Mouse (Mus musculus): ENCODE data around the gene Vgll3. TPM values are rescaled to one million over a fixed set of nuclear protein-coding genes. Genes with fewer than 3 reads are reported as not detected.

Vgll3 gene
- 1 to 10 TPM; 2.0 to 2.9 TPM for total RNA-seq (2021)

DNA sequence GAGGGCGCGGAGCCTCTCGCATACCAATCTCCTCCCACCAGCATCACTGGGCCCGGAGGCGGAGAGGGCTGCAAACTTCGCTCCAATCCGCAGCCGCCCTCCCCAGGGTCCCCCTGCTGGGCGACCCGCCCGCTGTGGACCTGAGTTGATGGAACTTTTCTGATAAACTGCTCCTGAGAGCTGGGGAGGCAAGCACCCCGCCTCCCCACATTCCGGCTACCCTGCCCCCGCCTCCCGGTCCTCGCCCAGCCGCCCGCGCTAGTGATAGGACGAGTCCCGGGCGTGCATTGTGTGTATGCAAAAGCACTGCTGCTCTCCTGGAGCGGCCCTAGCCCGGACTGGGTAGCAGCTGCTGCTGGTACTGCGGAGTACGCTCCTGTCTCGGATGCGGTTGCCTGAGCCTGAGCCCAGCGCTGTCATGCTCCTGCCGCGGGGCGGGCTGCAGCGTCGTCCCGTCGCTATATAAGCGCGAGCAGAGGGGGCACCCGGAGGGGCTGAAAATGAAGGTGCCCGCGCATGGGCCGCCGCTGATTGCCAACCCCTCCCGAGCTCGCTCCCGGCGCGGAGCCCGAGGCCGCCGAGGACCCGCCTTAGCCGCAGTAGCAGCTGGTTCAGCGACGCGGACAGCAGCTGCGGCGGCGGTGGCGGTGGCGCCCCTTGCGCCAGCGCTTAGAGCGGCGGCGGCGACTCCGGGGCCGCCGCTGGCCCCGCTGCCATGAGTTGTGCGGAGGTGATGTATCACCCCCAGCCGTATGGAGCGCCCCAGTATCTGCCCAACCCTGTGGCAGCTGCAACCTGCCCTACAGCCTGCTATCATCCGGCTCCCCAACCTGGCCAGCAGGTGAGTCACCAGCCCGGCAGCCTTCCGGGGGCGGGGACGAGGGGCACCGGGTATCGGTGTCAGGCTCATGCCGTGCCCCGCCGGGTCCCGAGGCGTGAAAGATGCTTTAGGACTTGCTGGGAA, at the start of gene Vgll3:
Vgll3 (plus strand) TSS at position 340 of the 964 bp plus-strand sequence.
- peak; percentile 68 for DNase-seq
- intact Hi-C loops (cut with DNase I): no loop called here

DNA sequence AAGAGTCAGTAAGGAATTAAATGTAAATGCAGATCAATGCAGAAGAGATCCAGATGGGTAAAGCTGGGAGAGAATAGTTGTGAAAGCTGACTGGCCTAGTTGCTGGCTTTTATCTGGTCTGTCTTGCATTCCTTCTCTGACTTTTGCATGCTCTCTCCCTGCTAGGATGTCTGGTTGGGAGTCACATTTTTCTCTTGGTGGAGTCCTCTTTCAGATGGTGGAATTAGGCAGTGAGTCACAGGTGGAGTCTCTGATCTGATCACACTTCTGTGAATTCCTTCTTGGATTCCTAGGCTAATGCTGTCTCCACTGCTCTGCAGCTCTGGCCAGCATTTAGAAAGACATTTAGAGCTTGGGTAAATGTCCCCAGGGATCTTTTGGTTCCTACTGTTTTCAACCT, 49.1 kb upstream of the Vgll3 start:
- DNase-seq: no peak
- intact Hi-C loops (cut with DNase I): no loop called here

DNA sequence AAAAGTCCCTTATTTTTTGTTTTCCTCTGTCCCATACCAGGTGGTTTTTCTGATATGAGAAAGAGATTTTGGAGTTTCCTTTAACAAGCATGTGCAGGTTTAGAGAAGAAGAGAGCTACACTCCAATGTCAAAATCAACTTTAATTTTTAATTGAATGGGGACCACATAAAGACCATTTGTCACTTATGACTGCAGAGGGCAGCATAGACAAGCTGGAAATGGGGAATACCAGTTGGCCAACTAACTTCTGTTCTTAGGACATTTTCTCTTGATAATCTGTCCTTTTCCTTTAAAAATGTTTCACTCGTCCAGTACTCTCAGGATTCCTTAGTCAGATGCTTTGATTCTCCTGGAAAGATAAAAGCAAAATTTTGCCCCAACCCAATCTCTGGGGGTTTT, 29.1 kb upstream of the Vgll3 start:
- no peak for DNase-seq
- intact Hi-C loops (cut with DNase I): loop anchor here (5.0 kb wide), 1 partner anchor 221 kb away; no protein-coding TSS in a partner anchor

DNA sequence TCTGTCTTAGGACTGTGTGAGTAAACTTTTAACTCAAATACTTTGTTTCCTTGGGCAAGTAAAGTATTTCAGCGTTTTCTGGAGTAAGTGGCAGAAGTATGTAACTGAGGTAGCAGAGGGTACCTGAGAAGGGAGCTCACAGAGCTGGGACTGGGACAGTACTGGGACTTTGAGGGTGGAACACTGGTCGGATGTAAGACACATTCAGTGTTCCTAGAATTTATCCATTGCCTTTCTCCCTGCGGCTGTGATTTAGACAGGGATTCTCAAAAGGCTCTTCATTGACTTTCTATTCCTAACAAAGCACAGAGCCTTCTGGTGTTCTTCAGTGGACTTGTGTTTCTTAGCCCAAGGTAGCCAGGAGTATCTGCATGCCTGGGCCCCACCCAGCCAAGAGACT, 1.0 kb downstream of the Vgll3 start:
- intact Hi-C loops (cut with DNase I): no loop called here
- DNase-seq: no peak

DNA sequence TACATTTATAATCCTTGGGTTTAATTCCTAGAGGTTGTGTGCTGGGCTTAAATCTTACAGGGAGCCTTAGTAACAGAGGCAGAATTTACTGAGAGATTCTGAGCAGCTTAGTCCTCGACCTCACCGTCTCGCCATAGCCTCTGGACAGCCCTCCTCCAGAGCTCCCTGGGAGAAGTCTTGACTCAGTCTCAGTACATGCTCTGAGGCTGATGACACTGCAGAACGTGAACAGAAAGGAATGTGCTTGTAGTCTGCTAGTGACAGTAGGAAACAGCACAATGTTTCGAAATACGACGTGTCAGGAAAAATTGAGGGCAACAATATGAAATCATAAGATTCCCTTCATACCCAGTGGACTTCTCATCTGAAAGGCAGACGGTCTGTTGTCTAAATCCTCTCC, 3.7 kb downstream of the Vgll3 start:
- intact Hi-C loops (cut with DNase I): no loop called here
- no peak for DNase-seq

DNA sequence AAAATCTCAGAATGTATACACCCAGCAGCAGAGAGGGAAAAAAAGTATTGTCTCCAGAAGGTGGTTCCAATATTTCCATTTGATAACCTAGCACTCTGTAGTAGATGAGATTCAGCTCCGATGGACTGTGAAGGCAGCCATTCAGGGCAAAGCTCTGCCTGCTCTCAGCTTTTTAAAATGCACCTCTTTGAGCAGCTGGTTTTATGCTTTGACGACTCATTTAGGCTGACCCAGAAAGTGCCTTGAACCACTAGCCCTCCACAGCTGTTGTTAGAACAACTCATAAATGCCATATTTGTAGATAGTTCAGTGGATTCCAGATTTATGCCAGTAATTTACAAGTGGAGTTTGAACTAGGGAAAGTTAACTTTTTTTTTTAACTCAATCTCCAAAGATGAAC, 5.7 kb downstream of the Vgll3 start:
- no peak for DNase-seq
- intact Hi-C loops (cut with DNase I): no loop called here

DNA sequence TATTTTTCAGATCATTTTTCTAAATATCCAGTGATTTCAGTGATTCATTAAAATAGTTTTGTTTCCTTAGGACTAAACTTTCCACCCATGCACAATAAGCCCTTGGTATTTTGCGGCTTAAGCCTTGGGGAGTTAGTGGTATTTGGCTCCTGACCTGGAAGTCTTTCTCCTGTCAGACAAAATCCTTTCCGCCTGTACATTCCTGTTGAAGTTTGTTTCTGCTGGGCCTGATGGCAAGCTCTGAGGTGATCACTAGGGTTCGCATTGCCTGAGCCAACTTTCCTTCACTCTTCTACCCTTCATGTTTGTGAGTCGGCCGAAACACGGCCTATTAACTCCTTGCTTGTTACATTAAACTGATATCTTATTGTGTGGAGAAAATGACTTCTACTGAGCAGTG, 8.7 kb downstream of the Vgll3 start:
- DNase-seq: no peak
- intact Hi-C loops (cut with DNase I): no loop called here

DNA sequence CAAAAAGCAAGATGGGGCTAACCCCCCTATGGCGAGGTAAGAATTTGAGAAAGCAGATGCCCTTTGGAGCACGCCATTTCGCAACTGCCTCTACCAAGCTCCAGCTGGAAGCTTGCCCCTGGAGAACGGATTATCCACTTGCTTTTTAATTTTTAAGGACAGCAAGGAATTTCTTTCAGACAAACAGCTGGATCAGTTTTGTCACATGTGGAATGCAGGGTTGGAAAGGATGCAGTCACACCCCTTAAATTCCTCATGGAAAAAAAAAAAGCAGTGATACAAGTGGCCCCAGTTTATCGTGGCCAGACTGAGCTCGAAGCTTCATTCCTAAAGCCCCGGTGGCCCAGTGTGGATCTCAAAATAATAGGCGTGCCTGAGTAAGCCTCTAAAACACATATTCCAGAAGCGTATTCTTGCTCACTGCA, 13.1 kb downstream of the Vgll3 start:
- intact Hi-C loops (cut with DNase I): no loop called here
- DNase-seq: no peak

DNA sequence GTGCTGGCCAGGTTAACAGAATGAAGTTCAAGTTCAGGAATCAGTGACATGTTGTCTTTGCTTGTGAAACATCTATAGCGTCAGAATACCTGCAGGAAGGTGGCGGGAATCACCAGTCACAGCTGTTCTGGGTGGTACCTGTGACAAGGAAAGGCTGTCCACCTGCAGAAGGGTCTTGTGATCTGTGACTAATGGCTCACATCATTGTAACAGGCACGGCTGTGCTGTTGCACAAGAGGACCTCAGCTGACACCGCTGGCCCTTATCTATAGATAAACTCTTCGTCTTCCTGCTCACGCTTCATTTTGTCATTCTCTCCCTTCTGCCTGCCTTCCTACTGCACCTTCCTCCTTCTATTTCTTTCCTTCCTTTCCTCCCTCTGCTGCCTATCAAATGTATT, 14.0 kb downstream of the Vgll3 start:
- intact Hi-C loops (cut with DNase I): no loop called here
- DNase-seq: no peak

DNA sequence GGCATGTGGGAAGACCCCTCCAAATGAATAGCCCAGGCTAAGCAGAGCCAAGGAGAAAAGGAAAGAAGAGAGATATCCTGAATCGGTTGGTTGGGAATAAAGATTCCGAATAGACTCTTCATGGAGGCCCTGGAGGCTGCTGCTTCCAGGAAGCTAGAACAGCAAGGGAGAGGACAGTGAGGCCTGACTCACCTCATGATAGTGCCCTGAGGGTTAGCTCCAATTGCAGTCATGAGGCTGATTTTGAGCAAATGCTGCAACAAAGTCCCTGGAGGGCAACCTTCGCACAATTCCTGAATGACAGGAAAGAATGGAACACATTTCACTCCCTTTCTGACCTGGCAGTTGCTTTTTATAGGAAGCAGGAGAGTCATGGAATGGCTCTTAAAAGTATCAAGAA, 19.7 kb downstream of the Vgll3 start:
- intact Hi-C loops (cut with DNase I): no loop called here
- no peak for DNase-seq

DNA sequence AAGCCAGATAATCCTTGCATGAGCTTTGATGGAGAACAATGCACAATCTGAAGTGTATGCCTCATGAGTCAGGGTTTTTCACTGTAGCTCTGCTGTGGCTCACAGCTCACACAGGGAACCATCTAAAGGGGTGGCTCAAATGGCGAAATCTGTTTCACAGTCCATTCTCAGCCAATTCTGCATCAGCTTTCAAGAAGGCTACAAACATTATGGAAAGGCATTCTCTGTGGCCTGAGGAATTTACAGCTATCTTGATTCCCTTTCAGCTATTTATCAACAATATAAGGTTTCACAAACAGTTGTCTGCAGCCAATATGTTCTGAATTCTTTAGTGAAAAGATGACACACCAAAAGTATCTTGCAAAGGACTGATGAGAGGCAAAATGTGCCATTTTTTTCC, 35.1 kb downstream of the Vgll3 start:
- intact Hi-C loops (cut with DNase I): no loop called here
- DNase-seq: no peak

DNA sequence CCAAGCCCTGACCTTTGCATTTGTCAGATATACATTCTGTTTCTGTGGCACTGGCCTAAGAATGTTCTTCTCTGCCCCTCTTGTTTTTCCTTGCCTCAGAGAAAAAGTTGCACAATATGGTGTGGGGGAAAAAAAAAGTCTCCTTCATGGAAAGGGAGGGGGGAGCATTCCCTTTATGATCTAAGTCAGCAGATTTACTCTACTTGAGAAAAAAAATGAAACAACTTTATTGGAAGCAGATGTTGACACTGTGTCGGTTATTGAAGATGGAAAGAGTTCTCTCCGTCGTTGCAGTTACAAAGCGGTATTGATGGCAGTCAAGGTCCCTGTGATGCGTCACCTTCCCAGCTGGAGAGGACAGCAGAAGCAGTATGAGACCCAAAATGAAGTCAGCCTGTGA, 49.4 kb downstream of the Vgll3 start:
- intact Hi-C loops (cut with DNase I): no loop called here
- DNase-seq: no peak

DNA sequence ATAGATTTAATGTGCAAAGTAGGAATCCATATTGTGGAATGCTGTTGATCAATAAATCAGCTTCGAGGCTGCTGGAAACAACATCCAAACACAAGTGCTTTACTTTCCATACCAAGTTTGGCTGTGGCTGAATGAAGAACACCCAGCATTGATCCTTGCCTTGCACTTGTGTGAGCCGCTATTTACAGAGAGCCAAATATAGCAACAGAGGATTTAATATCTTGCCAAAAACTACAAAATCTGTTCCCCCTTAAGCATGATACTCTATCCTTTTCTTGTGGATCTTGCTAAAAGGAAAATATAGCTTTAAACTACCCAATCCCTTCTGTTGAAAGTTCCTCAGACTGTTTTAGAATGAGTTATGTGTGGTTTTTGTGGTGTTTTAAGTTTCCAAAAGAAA, 52.9 kb downstream of the Vgll3 start:
- intact Hi-C loops (cut with DNase I): no loop called here
- DNase-seq: no peak

DNA sequence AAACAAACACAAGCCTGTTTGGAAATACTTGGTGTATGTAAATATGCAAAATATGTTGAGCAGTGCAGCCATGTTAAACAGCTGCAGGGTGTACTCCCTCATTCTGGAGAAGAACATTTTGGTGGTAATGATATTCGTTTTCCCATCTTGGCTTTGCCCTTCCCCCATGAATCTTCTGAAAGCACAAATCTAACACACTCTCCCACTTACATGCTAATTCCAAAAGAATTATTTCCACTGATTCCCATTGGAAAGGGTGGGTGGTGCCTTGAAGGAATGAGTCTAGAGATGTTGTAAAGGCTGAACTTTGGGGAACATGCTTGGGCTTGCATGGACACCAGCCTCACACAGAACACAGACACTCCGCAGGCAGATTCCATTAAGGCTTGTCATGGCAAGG, 53.9 kb downstream of the Vgll3 start:
- intact Hi-C loops (cut with DNase I): no loop called here
- DNase-seq: no peak

DNA sequence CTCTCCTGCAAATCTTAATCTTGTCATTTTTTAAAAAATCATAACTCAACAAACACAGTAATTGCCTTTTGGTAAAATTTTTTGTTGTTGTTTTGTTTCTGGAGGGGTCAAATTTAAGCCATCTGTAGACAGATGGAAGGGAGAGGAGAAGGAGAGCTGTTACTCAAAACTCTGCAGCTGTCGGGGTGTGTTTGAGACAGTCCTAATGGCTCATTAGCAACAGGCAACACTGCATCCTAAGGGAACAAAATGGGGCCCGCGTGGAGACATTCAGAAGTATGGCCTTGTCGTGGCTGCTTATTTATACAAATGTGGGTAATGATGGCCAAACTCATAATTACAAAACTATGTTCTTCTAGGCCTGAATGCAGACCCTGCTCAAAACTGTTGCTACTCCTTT, 73.9 kb downstream of the Vgll3 start:
- no peak for DNase-seq
- intact Hi-C loops (cut with DNase I): no loop called here

All from left cerebral cortex, postnatal 4 days (tissue).